Mouse (Mus musculus) embryonic facial prominence, embryonic 14.5 days (tissue): ENCODE results near the gene Ccdc89. TPM values are rescaled to one million over a fixed set of nuclear protein-coding genes. Genes with fewer than 3 reads are reported as not detected.

Experiments
- ATAC-seq: fragments of 200-750 bp; cut with Nextera tagmentation; 2 replicates; pipeline ENCODE4 v1.8.0; 2017; ENCODE audit warnings: low read depth, moderate number of reproducible peaks, moderate TSS enrichment
- DNase-seq: peaks from one replicate; pipeline ENCODE4 v3.0.0-alpha.2; 2015; ENCODE audit warnings: low spot score
- H3K27ac ChIP-seq: fragments of 300-500 bp; sonication (generic); replicated peaks from 2 replicates; pipeline ENCODE4 v1.5.1; 2014; ENCODE audit warnings: low read depth, mild to moderate bottlenecking, low read length, moderate library complexity
- H3K27me3 ChIP-seq: fragments of 300-500 bp; sonication (generic); replicated peaks from 2 replicates; pipeline ENCODE4 v1.6.1; 2014; ENCODE audit warnings: low read length; ENCODE audit not compliant: control insufficient read depth, insufficient read depth
- H3K36me3 ChIP-seq: fragments of 300-500 bp; sonication (generic); 2 replicates; pipeline ENCODE4 v1.6.1; 2014; ENCODE audit warnings: low read length, mixed read lengths; ENCODE audit not compliant: control insufficient read depth, insufficient read depth
- H3K4me1 ChIP-seq: fragments of 300-500 bp; sonication (generic); 2 replicates; pipeline ENCODE4 v1.6.1; 2014; ENCODE audit warnings: antibody characterized with exemption, low read length; ENCODE audit not compliant: control insufficient read depth, insufficient read depth
- H3K4me2 ChIP-seq: fragments of 300-500 bp; sonication (generic); 2 replicates; pipeline ENCODE4 v1.6.1; 2014; ENCODE audit warnings: low read depth, mild to moderate bottlenecking, low read length, moderate library complexity, mixed read lengths
- H3K4me3 ChIP-seq: fragments of 300-500 bp; sonication (generic); 2 replicates; pipeline ENCODE4 v1.5.1; 2014; ENCODE audit warnings: low read depth, mild to moderate bottlenecking, low read length
- H3K9ac ChIP-seq: fragments of 300-500 bp; sonication (generic); 2 replicates; pipeline ENCODE4 v1.6.1; 2014; ENCODE audit warnings: low read depth, mild to moderate bottlenecking, low read length, moderate library complexity, mixed read lengths
- H3K9me3 ChIP-seq: fragments of 300-500 bp; sonication (generic); 2 replicates; pipeline ENCODE4 v1.6.1; 2016; ENCODE audit warnings: low read length; ENCODE audit not compliant: control insufficient read depth
- WGBS: fragments of 180-500 bp; shearing (Covaris S2); extraction: QIAGEN DNeasy Blood & Tissue Kit; methylation state at CpG from one replicate; pipeline ENCODE4 v1.1.7; 2014; 5-methylcytosine and 5-hydroxymethylcytosine counted together
- polyA plus RNA-seq: library from polyadenylated mRNA; unstranded; fragments of >200 nt; fragmentation: Nextera tagmentation; extraction: Ambion mirVana; gene quantifications from 2 replicates; pipeline ENCODE4 v1.2.1, GENCODE M21; 2014

Gene Ccdc89
- 1.9 and 2.1 TPM in 2 replicates for polyA plus RNA-seq

- H3K4me1 ChIP-seq = 0 out of 2 replicates have a peak, but pooled peaks cover 4% of the 10 kb centered on the region
- H3K27ac ChIP-seq = no peak within 1 kb of the TSS
- peak within 1 kb of the TSS; percentile 75 for H3K4me2 ChIP-seq
- H3K27me3 ChIP-seq = no peaks in the 10 kb centered on the region
- peak within 1 kb of the TSS; percentile 40 for H3K4me3 ChIP-seq
- DNase-seq (peak; percentile 97), ATAC-seq (peak; percentile 100)
- H3K9ac ChIP-seq = peak within 1 kb of the TSS; percentile 62
- no peaks in the 10 kb centered on the region for H3K36me3 ChIP-seq
- 22% methylated on average over 29 of the region's 29 CpGs for WGBS
- H3K9me3 ChIP-seq = no peaks in the 10 kb centered on the region
Measured at GRCm38 (mm10) chr7:90426020-90427001, at the start of gene Ccdc89. Ccdc89 (plus strand) TSS chr7:90426577.

- Histone ChIP-seq H3K4me1 (peaks cover 4% of the 10 kb centered on the region; the same call in 1 of the 2 replicates), H3K27ac (no peak overlapping the region), H3K4me3 (no peak overlapping the region), H3K9me3 (no peaks in the 10 kb centered on the region), H3K9ac (no peak overlapping the region), H3K27me3 (no peaks in the 10 kb centered on the region), H3K4me2 (no peak overlapping the region), H3K36me3 (no peaks in the 10 kb centered on the region)
- 65% methylated on average over 2 of the region's 2 CpGs for WGBS
- DNase-seq (no peak), ATAC-seq (no peak)
Measured at GRCm38 (mm10) chr7:90384411-90384810, 42.0 kb upstream of the Ccdc89 start.

- 12% methylated on average over 8 of the region's 8 CpGs for WGBS
Measured at GRCm38 (mm10) chr7:90386885-90387459, 39.4 kb upstream of the Ccdc89 start.

DNA sequence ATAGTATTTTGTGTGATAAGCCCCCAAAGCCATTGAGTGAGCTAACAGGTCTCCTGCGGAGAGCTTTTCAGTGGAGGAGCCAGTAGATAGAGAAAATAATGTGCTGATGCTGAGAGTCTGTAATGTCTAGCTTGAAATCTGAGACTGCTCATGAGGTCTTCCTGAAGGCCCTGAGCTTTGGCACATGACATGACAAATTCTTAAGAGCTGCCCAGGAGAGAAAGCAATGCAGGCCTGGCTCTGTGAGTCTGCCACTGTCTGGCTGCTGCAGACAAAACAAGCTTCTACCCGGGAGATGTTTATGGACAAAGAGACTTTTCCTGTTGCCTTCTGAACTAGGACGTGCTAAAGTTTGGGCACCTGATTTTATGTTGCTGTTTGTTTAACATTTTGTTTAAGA, 36.6 kb upstream of the Ccdc89 start:
- no peaks in the 10 kb centered on the region for H3K9me3 ChIP-seq
- H3K4me1 ChIP-seq = peaks cover 4% of the 10 kb centered on the region; the same call in 1 of the 2 replicates
- H3K9ac ChIP-seq = no peak overlapping the region
- peak; percentile 34 for DNase-seq
- 33% methylated on average over 3 of the region's 3 CpGs for WGBS
- no peak for ATAC-seq
- no peak overlapping the region for H3K4me3 ChIP-seq
- no peak overlapping the region for H3K4me2 ChIP-seq
- no peaks in the 10 kb centered on the region for H3K36me3 ChIP-seq
- H3K27ac ChIP-seq = no peak overlapping the region
- no peaks in the 10 kb centered on the region for H3K27me3 ChIP-seq

More at GRCm38 (mm10) chr7:90386885-90387459, 39.4 kb upstream of the Ccdc89 start:
- Histone ChIP-seq H3K4me3 (peak overlapping the region; percentile 14; the same call in 1 of the 2 replicates), H3K4me1 (peaks cover 4% of the 10 kb centered on the region; the same call in 1 of the 2 replicates), H3K4me2 (peak overlapping the region; percentile 43), H3K9ac (no peak overlapping the region), H3K27me3 (no peaks in the 10 kb centered on the region), H3K27ac (no peak overlapping the region), H3K9me3 (no peaks in the 10 kb centered on the region), H3K36me3 (no peaks in the 10 kb centered on the region)
- ATAC-seq = peak; percentile 84
- DNase-seq = peak; percentile 84

- WGBS = 45% methylated on average over 4 of the region's 4 CpGs
Measured at GRCm38 (mm10) chr7:90395073-90395472, 31.3 kb upstream of the Ccdc89 start.

DNA sequence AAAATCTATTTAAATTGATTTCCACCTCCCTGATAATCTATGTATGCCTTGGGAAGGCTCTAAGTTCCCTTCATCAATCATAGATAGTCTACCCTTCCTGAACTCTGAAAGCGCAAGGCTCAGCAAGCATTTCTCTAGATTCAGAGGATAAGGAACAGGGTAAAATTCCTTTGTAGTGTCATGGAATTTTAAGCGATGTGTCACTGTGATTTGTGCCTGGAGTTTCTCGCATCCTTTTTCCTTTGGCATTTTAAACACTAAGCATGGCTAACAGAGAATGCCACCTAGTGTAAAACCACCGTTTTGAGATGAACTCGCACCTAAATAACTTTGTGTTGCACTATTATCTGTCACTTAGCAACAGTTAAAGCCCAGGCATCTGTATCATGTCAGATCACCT, 30.4 kb upstream of the Ccdc89 start:
- ATAC-seq = no peak
- Histone ChIP-seq H3K4me3 (no peak overlapping the region), H3K27ac (no peak overlapping the region), H3K36me3 (no peaks in the 10 kb centered on the region), H3K9me3 (no peaks in the 10 kb centered on the region), H3K4me2 (no peak overlapping the region), H3K27me3 (no peaks in the 10 kb centered on the region), H3K4me1 (no peaks in the 10 kb centered on the region), H3K9ac (no peak overlapping the region)
- DNase-seq = no peak
- 59% methylated on average over 5 of the region's 5 CpGs for WGBS

More at GRCm38 (mm10) chr7:90395073-90395472, 31.3 kb upstream of the Ccdc89 start:
- no peak overlapping the region for H3K9ac ChIP-seq
- ATAC-seq = no peak
- H3K27me3 ChIP-seq = no peaks in the 10 kb centered on the region
- no peak overlapping the region for H3K4me2 ChIP-seq
- no peak overlapping the region for H3K27ac ChIP-seq
- no peaks in the 10 kb centered on the region for H3K9me3 ChIP-seq
- no peaks in the 10 kb centered on the region for H3K36me3 ChIP-seq
- H3K4me1 ChIP-seq = no peaks in the 10 kb centered on the region
- H3K4me3 ChIP-seq = no peak overlapping the region
- DNase-seq = no peak

DNA sequence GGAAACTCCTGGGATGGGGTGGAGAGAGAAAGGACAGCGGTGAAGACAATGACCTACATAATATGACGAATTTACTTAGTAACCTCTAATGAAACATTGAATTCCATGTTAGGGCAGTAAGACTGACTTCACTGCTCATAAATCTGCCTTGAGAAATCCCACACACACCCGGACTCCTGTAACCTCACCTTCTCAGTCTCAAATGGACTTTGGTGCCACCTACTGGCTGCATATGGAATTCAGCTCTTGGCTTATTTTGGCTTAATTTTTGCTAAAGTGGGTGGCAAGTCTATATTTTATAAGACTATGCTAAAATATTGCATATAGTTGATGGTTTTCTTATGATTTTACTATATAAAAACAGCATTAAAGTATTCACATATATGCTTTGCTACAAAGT, 16.4 kb upstream of the Ccdc89 start:
- H3K4me1 ChIP-seq = no peaks in the 10 kb centered on the region
- H3K4me3 ChIP-seq = no peak overlapping the region
- H3K27me3 ChIP-seq = no peaks in the 10 kb centered on the region
- H3K36me3 ChIP-seq = no peaks in the 10 kb centered on the region
- 60% methylated on average over 3 of the region's 3 CpGs for WGBS
- H3K9ac ChIP-seq = no peak overlapping the region
- no peaks in the 10 kb centered on the region for H3K9me3 ChIP-seq
- H3K4me2 ChIP-seq = no peak overlapping the region
- no peak for ATAC-seq
- DNase-seq = peak; percentile 39
- H3K27ac ChIP-seq = no peak overlapping the region

GRCm38 (mm10) chr7:90427006-90427405, 629 bp downstream of the Ccdc89 start:
- 0 out of 2 replicates have a peak, but pooled peaks cover 4% of the 10 kb centered on the region for H3K4me1 ChIP-seq
- H3K27me3 ChIP-seq = no peaks in the 10 kb centered on the region
- DNase-seq (no peak), ATAC-seq (no peak)
- no peaks in the 10 kb centered on the region for H3K9me3 ChIP-seq
- WGBS = 69% methylated on average over 9 of the region's 9 CpGs
- no peaks in the 10 kb centered on the region for H3K36me3 ChIP-seq
- H3K9ac ChIP-seq = peak overlapping the region; percentile 62; the same call in 1 of the 2 replicates
- H3K27ac ChIP-seq = no peak overlapping the region
- H3K4me3 ChIP-seq = peak overlapping the region; percentile 40
- H3K4me2 ChIP-seq = peak overlapping the region; percentile 75
